Mouse (Mus musculus) ZHBTc4 (cell line): Measurements from ENCODE around the gene Atxn2l.
"Not testable (repeated sequence)": the region's sequence is repeated elsewhere in the genome, so short reads cannot be mapped to it uniquely, and the experiment has no call there.

Experiments used
- DNase-seq: peaks from one replicate; pipeline ENCODE4 v3.0.0-alpha.2; 2011; ENCODE audit warnings: low read depth, low spot score

Gene Atxn2l

GRCm38 (mm10) chr7:126491005-126491404 is 12.2 kb downstream of the Atxn2l start:
- no peak for DNase-seq

DNA sequence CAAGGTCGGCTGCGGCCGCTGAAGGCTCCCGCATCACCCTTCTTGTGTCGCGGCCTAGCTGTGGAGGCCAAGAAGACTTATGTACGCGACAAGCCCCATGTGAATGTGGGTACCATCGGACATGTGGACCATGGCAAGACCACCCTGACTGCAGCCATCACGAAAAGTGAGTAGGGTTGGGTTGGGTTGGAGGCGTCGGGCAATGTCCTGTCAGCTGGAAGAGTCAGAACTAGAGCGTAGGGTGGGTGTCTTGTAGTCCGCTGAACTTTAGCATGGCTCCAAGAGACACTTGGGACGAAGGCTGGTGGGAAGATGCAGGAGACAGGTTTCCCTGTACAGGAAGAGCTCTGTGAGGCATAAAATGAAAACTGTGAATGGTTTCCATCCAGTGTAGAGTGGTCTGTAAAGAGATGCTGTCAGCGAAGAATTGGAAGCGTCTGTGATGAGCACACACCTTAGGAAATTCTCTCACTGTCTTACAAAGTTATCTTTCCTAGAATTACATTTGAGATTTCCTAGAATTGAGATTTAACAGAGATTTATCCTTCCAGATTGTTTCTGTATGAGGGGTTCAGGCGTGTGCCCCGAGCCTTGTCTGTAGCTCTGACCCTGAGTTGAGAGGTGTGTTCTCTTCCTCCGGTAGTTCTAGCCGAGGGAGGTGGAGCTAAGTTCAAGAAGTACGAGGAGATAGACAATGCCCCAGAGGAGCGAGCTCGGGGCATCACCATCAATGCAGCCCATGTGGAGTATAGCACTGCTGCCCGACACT is 15.4 kb downstream of the Atxn2l start:
- DNase-seq, result not testable (repeated sequence)

DNA sequence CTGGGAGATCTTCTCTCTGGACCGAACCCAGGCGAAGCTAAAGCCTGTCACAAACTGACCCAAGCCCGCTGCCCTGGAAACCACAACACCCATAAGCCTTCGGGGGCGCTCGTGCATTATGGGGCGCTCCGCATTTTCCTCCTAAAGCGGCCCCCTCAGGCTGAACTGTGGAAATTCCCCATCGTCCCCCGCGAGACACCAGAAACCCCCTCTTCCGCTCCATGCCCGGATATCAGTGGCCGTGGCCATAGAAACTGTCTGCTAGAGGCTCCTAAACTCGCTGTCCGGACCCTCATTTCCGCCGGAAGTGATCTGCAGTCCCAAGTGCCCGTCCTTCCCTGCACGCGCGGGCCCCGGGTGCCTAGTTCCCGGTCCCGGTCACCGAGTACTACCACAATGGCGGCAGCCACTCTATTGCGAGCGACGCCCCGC is 16.2 kb downstream of the Atxn2l start, which contains the start of gene Tufm:
TSS of gene Tufm (plus strand) at position 310 of the 432 bp plus-strand sequence.
- peak; percentile 95 for DNase-seq

DNA sequence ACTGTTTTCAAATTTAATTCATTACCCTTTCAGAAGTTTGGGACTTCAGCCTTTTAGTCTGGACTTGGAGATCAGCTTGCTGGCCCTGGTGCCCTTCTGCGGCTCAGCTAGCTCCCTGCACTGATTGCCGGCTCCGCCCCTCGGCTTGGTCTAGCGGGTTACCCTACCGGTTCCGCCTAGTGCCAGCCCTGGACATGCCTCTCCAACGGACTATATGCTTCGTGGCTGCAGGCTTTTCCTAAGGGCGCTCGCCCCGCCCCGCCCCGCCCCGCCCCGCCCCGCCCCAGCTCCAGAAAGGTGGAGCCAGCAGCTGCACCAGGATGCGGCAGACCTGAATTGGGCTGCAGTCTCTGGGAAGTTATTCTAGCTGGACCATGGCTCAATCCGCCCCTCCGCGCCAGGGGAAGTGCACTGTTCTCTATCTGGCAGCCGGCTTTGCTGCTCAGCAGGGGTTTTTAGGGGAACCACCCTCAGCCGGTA is 20.8 kb downstream of the Atxn2l start:
- peak; percentile 97 for DNase-seq

DNA sequence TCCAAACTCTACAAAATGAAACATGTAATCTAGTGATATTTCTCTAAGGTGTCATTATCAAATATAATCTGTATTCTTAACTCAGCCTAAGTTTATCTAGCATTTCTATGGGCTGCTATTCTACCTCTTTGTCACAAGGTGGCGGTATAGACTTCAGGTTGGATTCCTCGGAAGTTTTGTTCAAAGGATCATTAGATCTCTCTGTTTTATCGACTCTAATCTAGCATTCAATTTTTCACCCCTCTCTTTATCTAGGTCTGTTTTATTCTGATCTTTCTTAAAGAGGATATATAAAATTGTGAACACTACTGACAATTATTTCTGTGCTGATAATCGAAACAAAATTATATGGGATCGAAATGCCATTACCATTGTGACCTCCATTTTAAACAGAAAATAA is 21.5 kb downstream of the Atxn2l start:
- peak; percentile 41 for DNase-seq

- DNase-seq, result peak; percentile 97
These were observed 28.1 kb downstream of the Atxn2l start, which contains the start of gene Sh2b1 for GRCm38 (mm10) chr7:126474993-126475581. Sh2b1 (minus strand) TSS chr7:126475424.

DNA sequence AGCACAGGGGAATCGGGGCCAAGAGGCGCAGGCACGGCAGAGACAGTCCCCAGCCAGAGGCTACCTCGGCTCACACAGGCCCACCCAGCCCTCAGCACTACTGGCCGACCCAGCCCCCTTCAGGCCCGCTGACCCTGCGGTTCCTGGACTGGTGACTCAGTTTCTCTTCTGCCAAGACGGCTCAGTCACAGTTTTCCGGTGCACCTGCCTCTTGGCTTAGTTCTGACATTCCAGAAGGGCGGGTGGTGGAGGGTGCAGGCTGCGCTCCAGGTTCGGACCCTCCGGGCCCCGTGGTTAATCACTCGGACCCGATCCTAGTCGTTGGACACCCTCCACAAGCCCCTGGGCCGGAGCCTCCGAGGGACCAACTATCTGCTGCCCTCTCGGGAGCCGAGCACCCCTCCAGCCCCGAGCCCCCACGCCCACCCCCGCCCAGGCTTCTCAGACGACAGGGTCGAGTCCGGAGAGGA is 28.7 kb downstream of the Atxn2l start:
- no peak for DNase-seq

- DNase-seq, result no peak
These were observed 29.7 kb downstream of the Atxn2l start for GRCm38 (mm10) chr7:126473470-126474086.

DNA sequence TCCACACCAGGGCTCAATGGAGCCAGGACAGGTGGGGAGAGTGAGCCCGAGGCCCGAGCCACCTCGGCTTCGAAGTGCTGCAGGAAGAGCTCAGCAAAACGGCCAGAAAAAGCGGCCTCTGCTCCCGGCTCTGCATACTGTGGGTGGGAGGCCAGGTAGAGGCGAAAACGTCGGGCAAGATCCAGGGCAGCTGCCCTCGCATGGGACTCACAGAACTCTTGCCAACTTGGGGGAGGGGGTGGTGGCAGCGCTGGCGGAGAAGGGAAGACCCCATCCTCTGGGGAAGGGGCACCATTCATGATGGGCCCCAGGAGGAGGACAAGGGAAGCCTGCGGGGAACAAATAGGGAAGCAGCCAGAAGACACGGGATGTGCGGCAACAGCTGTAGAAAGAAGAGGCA is 30.5 kb downstream of the Atxn2l start:
- DNase-seq, result no peak

DNA sequence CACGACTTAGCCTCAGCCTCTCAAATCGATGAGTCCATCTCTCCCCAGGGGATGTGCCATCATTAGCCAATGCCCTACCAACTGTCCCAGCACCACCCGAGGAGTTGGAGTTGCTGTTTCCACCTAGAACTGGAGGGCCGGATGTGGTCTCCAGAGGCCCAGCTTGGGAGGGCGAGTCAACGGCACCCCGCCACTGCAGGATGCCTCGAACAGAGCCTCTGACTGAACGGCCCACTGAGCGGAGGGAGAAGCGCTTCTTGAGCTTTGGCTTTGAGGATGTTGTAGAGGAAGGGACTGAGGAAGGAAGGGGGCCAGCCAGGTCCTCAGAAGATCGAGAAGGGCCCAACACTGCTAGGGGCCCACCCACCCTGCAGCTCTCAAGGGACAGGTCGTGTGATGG is 30.9 kb downstream of the Atxn2l start:
- DNase-seq, result no peak

DNA sequence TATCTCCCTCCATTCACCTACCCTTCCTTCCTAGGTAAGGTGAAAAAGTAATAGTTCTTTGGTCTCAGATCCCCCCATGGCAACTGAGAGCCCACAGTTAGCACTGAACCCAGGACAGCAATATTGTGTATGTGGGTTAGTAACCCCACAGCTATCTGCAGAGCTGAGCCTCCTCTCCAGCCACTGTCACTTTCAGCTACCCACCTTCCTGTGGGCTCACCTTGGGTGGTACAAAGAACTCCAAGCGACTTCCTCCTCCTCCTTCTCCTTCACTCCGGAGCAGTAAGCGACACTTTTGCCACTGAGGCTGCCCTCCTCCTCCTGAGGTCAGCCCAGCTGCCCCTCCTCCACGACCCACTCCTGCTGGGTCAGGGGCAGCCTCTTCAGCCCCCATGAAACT is 31.4 kb downstream of the Atxn2l start:
- no peak for DNase-seq

DNA sequence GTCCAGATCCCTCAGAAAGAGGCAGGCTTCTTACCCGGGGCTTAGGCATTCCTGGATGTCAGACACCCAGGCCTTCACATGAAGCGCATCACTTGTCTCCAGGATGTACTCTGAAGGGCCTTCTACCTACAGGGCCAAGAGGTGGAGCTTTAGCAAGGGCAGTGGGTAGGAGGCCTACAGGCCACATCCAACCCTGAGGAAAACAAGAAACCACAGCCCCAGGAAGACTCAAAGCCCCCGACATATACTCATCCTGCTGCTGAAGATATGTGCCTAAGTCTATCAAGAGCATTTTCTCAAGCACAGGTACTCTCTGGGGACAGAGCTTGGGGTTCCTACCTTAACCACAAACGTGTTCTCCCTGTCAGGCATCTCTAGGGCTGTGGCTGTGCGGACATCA is 31.9 kb downstream of the Atxn2l start:
- no peak for DNase-seq

GRCm38 (mm10) chr7:126470077-126470476 is 33.2 kb downstream of the Atxn2l start:
- DNase-seq, result no peak

DNA sequence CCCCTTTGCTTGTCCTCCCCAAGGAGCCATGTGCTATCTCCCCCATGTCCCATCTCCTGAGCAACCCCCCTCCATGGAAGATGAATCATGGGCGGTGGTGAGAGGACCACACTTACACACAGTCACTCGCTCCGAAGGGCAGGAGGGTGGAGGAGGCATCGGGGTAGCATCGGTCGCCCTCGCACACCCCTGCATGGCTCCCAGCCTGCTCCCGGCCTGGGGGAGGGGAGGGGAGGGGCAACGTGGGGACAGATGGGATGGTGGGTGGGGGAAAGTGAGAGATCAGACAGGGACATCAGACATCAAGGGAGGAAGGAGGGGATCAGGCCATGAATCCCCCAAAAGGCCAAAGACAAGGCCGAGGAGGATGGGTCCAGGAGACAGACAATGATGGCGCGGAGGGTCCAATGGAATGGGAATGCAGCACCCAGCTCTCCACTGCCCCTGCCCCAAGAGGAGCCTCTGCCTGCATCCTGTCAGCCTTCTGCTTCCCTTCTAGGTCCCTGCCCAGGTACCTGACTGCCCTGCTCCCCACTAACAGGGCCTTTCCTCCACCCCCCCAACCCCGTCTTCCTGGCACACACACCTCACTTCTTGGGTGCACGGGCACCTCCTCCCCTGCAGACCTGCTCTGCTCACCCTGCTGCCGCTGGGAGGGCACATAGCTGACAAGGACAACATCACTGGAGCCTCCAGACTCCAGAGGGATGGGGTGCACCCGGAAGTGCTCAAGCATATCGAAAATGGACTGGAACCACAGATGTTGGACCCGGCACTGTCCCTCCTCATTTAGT is 35.2 kb downstream of the Atxn2l start:
- no peak for DNase-seq

- DNase-seq, result peak; percentile 68
These were observed 36.0 kb downstream of the Atxn2l start for GRCm38 (mm10) chr7:126467271-126467670.

GRCm38 (mm10) chr7:126466707-126467106 is 36.5 kb downstream of the Atxn2l start:
- no peak for DNase-seq

GRCm38 (mm10) chr7:126466116-126466515 is 37.1 kb downstream of the Atxn2l start:
- no peak for DNase-seq

DNA sequence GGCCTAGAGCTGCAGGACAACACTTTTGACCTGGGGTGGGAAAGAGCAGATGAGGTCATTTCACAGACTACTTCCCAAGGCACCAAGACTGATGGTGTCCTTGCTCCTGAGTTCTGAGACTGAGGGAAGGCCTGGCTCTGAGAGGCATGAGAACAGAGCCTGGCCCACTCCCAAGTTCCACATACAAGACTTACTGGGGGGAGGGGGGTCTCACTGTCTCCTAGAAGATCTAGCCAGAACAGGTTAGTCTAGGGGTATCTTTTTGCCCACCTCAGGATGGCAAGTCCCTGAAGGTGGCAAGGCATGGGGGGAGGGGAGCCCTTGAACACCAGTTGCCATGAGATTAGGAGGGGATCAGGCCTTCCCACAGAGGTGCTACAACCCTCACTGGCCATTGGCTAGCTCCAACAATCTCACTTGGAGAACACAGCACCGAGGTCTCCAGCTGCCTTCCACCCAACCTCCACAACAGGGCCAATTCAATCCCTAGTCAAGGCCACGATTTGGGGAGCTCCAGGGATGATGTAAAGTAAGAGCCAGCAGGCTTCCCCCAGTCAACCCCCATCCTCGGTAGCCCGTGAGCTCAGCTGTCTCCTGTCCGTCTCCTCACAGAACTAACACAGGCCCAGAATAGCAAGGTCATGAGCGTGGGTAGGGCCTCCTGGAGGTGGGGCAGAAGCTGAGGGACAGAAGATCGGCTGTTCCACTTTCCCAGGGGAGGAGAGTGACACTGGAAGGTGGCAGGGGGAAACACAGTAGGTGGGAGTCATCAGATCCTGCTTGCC is 37.8 kb downstream of the Atxn2l start:
- no peak for DNase-seq

GRCm38 (mm10) chr7:126464836-126465235 is 38.4 kb downstream of the Atxn2l start:
- no peak for DNase-seq

DNA sequence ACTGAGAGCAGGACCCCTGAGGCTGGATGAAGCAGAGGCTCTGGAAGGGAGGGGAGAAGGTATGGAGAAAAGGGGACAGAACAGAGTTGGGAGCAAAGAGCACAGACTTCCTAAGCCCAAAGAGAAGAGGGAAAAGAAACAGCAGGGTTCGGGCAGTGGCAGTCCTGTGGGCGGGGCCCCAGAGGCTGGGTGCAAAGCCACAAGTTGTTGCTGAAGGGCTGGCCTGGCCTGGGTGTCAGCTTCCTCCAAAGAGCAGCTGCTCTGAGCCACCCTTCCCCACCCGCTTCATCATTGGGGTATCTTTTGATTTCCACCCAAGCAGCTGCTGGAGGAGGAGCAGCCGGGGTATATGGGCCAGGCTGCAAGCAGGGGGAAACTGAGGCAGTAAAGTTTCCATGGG is 39.1 kb downstream of the Atxn2l start:
- no peak for DNase-seq

GRCm38 (mm10) chr7:126463547-126463946 is 39.7 kb downstream of the Atxn2l start:
- DNase-seq, result no peak
